Comparison of ENCODE assay signal across 19 mouse cellular contexts in the genomic region with DNA sequence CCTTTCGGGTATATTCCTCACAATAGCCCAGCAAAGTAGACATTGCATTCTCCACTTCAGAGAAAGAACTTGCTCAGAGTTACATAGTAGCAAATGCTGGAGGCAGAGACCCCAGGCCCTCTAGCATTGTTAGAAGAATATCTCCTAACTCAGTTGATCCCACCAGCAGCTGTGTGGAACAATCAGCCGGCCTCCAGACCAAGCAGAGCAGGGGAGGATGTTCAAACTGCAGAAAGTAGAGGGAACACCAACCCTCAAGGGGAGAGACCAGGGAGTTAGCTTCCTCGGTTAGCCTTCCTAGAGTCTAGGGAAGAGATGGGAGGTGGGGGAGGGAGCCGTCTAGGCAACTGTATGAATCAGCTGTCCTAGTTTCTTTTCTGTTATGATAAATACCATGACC. TPM values are rescaled to one million over a fixed set of nuclear protein-coding genes. Genes with fewer than 3 reads are reported as not detected.
DNase-seq lines count a peak whose midpoint lies in the region.
"Had no signal": no experiment of that assay in that cellular context is flagged by ENCODE, and none has a peak within 500 bp of the region (broad histone marks: within the 10 kb centered on the region; RNA-seq: fewer than 3 reads in every experiment).

No protein-coding gene starts in this region.

- DNase-seq in adrenal gland, adult (ENCODE audit: inconsistent age in 2 of 2, low spot score in 1 of 2), result peak; percentile 13 to 41
- DNase-seq in adrenal gland, adult 8-10 months, result no peak
- DNase-seq in adrenal gland, postnatal 36 days, result peak; percentile 13 to 35
- DNase-seq in adrenal gland, postnatal 10 days, result no peak
- peak; percentile 50 for DNase-seq in testis, postnatal 14 days (ENCODE audit: low spot score)
- DNase-seq in testis, postnatal 10 days (ENCODE audit: low spot score), result no peak
- no peak for DNase-seq in embryo, embryonic 9.5 days (ENCODE audit: extremely low spot score)
- DNase-seq: adrenal gland, postnatal 25 days; B cell, adult 2 months; cerebellum, adult 11 months; cerebellum, adult 18-20 months; cerebellum, adult 8-10 months; cerebellum, adult 9-11 months; cerebellum, postnatal 14 days; cerebellum, postnatal 36 days; embryo, embryonic 11 days; forebrain, postnatal 0 days had no signal

RNA-seq across cellular contexts. Expression of a gene that starts 6.1 kb away (rescaled TPM):
- total RNA-seq in adrenal gland, adult 8-10 months (2022), result under 1 TPM in 1 of 4 experiments, not detected in 3; 0.12 TPM
- under 1 TPM in 1 of 2 experiments, not detected in 1; 0.26 TPM for total RNA-seq in adrenal gland, postnatal 36 days (2021)
- 10 to 100 TPM; 18.5 to 45.6 TPM for total RNA-seq in adrenal gland, postnatal 10 days (2021)
- total RNA-seq: adrenal gland, postnatal 25 days; common myeloid progenitor, adult 5-6 weeks; G1E had no signal

RNA-seq across cellular contexts. Expression of a gene that starts 36.5 kb away (rescaled TPM):
- 1 to 10 TPM in 3 of 4 experiments, under 1 TPM in 1; 0.30 to 2.2 (median 1.0) TPM for total RNA-seq in adrenal gland, adult 8-10 months (2022)
- total RNA-seq in adrenal gland, postnatal 36 days (2021), result 1 to 10 TPM in 1 of 2 experiments, under 1 TPM in 1; 0.40 to 1.6 TPM
- total RNA-seq in adrenal gland, postnatal 10 days (2021), result 10 to 100 TPM; 15.8 to 32.2 TPM
- total RNA-seq: common myeloid progenitor, adult 5-6 weeks; forebrain, postnatal 0 days had no signal

RNA-seq across cellular contexts. Expression of a gene that starts 52.5 kb away (rescaled TPM):
- total RNA-seq in adrenal gland, adult 8-10 months (2022), result 10 to 100 TPM; 15.2 to 24.8 (median 20.3) TPM
- 10 to 100 TPM; 12.6 to 13.3 TPM for total RNA-seq in adrenal gland, postnatal 36 days (2021)
- total RNA-seq in adrenal gland, postnatal 10 days (2021), result 10 to 100 TPM; 13.9 to 19.0 TPM

Comparison
In these comparisons a context has a peak if more than half of its experiments do, and no peak if none do; other contexts are left out.
1. DNase-seq: peak in adrenal gland, adult (2 of 2), adrenal gland, postnatal 36 days (2 of 2) and testis, postnatal 14 days (single experiment); none in adrenal gland, adult 8-10 months (single experiment), adrenal gland, postnatal 10 days (single experiment), testis, postnatal 10 days (single experiment) and embryo, embryonic 9.5 days (single experiment).
2. RNA of a gene that starts 6.1 kb away (total RNA-seq): 18.5 to 45.6 TPM in adrenal gland, postnatal 10 days; 0.26 TPM in adrenal gland, postnatal 36 days and 0.12 TPM in adrenal gland, adult 8-10 months; every median in the first group is over 10 times any median in the second.
3. RNA of a gene that starts 36.5 kb away (total RNA-seq): 15.8 to 32.2 TPM in adrenal gland, postnatal 10 days; 0.40 to 1.6 TPM in adrenal gland, postnatal 36 days and 0.30 to 2.2 TPM in adrenal gland, adult 8-10 months; every median in the first group is over 4 times any median in the second.